7 mouse cellular contexts compared by ENCODE assay signal in the genomic region with DNA sequence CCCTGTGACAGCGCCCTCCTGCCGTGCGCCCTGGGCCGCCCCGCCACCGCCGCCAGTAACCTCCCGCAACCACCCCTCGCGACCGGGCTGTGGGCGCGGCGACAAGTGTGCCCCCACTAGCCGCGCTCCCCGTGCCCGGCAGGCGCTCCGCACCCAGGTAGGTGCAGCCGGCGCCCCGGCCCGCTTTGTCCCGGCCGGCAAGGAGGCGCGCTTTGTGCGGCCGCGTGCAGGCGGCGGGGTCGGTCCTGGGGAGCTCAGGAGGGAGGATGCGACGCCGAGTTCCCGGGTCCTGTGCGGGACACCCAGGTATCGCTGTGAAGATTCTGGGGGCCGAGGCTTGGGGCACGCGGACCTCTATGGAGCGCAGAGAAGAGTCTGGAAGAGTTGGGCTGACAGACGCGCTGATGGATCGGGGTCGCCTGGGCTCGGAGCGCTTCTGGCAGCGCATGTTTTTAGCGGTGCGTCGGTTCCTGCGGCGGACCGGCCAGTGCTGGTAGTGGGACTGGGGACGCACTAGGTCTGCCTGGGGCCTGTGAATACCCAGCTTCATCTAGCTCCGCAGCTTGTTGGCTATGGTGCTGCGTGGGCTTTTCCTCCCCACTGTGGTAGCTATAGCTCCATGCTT. TPM values are rescaled to one million over a fixed set of nuclear protein-coding genes. Genes with fewer than 3 reads are reported as not detected.
A peak's percentile ranks its signal among the peaks of the same experiment; 100 is the strongest.
DNase-seq lines count a peak whose midpoint lies in the region; ATAC-seq lines count a peak whose summit lies in the region.

No protein-coding gene starts in this region.

- peak overlapping the region; percentile 82 for H3K4me3 ChIP-seq in hindbrain, embryonic 13.5 days
- peak overlapping the region; percentile 87 for H3K4me3 ChIP-seq in midbrain, embryonic 16.5 days (ENCODE audit: low read depth, low read length)

- peak overlapping the region; percentile 98 for H3K27ac ChIP-seq in hindbrain, embryonic 13.5 days
- H3K27ac ChIP-seq in midbrain, embryonic 16.5 days (ENCODE audit: low read length): peak overlapping the region; percentile 91

- H3K9me3 ChIP-seq in hindbrain, embryonic 13.5 days: no peaks in the 10 kb centered on the region
- no peaks in the 10 kb centered on the region for H3K9me3 ChIP-seq in midbrain, embryonic 16.5 days (replicated peaks; ENCODE audit: control insufficient read depth, low read length, poor library complexity, severe bottlenecking)

- WGBS in hindbrain, embryonic 13.5 days: under 1% methylated on average over 56 of the region's 60 CpGs
- under 1% methylated on average over 53 of the region's 60 CpGs for WGBS in midbrain, embryonic 16.5 days

- peaks cover 33% of the 10 kb centered on the region for H3K4me1 ChIP-seq in hindbrain, embryonic 13.5 days (replicated peaks)
- peaks cover 32% of the 10 kb centered on the region for H3K4me1 ChIP-seq in midbrain, embryonic 16.5 days (ENCODE audit: control insufficient read depth, insufficient read depth, low read length)

- peak overlapping the region; percentile 63 for H3K4me2 ChIP-seq in hindbrain, embryonic 13.5 days
- H3K4me2 ChIP-seq in midbrain, embryonic 16.5 days (ENCODE audit: low read length): peak overlapping the region; percentile 86

- ATAC-seq in hindbrain, embryonic 13.5 days (ENCODE audit: low FRiP score): peak; percentile 58
- ATAC-seq in midbrain, embryonic 16.5 days: peak; percentile 61
- no peak for ATAC-seq in monocyte, adult 5-6 weeks (replicated peaks; ENCODE audit: insufficient number of reproducible peaks, low FRiP score, low TSS enrichment, poor library complexity, severe bottlenecking)

- 0 out of 2 replicates have a peak, but pooled peaks cover 2% of the 10 kb centered on the region for H3K36me3 ChIP-seq in hindbrain, embryonic 13.5 days
- no peaks in the 10 kb centered on the region for H3K36me3 ChIP-seq in midbrain, embryonic 16.5 days (ENCODE audit: control insufficient read depth, insufficient read depth, low read length)

- H3K27me3 ChIP-seq in hindbrain, embryonic 13.5 days: no peaks in the 10 kb centered on the region
- H3K27me3 ChIP-seq in midbrain, embryonic 16.5 days (ENCODE audit: control insufficient read depth, insufficient read depth, low read depth, low read length): no peaks in the 10 kb centered on the region

- peak overlapping the region; percentile 96 for H3K9ac ChIP-seq in hindbrain, embryonic 13.5 days
- H3K9ac ChIP-seq in midbrain, embryonic 16.5 days (ENCODE audit: low read depth, low read length): peak overlapping the region; percentile 93

- DNase-seq in left cerebral cortex, postnatal 4 days: peak; percentile 39
- no peak for DNase-seq in left cerebral cortex, postnatal 25 days (ENCODE audit: low spot score in 2 of 2)
- peak; percentile 74 for DNase-seq in embryo, embryonic 10 days (ENCODE audit: low spot score)
- no peak for DNase-seq in ovary, postnatal 36 days (ENCODE audit: low spot score)

- intact Hi-C loops in left cerebral cortex, postnatal 4 days (cut with DNase I): loop anchor here (5.0 kb wide), 1 partner anchor 65 kb away; no protein-coding TSS in a partner anchor
- intact Hi-C loops in left cerebral cortex, postnatal 25 days (cut with DNase I): loop anchor here (5.0 kb wide), 1 partner anchor 65 kb away; no protein-coding TSS in a partner anchor

RNA-seq across cellular contexts. Expression of a gene that starts 1.3 kb away (rescaled TPM):
- total RNA-seq in left cerebral cortex, postnatal 4 days (2021): 100 to 1,000 TPM; 319 to 320 TPM
- total RNA-seq in left cerebral cortex, postnatal 25 days (2021): 100 to 1,000 TPM; 659 to 669 TPM
- 30.0 and 33.3 TPM in 2 replicates for polyA plus RNA-seq in hindbrain, embryonic 13.5 days (2015; fragmentation: Nextera tagmentation; extraction: Ambion mirVana)
- polyA plus RNA-seq in midbrain, embryonic 16.5 days (2015; fragmentation: Nextera tagmentation; extraction: Ambion mirVana): 32.2 and 32.4 TPM in 2 replicates
- not detected in 3 replicates for total RNA-seq in monocyte, adult 5-6 weeks (2017)

RNA-seq across cellular contexts. Expression of a gene that starts 13.8 kb away (rescaled TPM):
- 1 to 10 TPM; 3.7 to 4.5 TPM for total RNA-seq in left cerebral cortex, postnatal 4 days (2021)
- 1 to 10 TPM; 1.1 to 1.3 TPM for total RNA-seq in left cerebral cortex, postnatal 25 days (2021)
- polyA plus RNA-seq in hindbrain, embryonic 13.5 days (2015; fragmentation: Nextera tagmentation; extraction: Ambion mirVana): 3.8 and 4.3 TPM in 2 replicates
- polyA plus RNA-seq in midbrain, embryonic 16.5 days (2015; fragmentation: Nextera tagmentation; extraction: Ambion mirVana): 5.4 and 6.6 TPM in 2 replicates
- not detected in 3 replicates for total RNA-seq in monocyte, adult 5-6 weeks (2017)

RNA-seq across cellular contexts. Expression of a gene that starts 44.0 kb away (rescaled TPM):
- 10 to 100 TPM; 32.5 to 35.2 TPM for total RNA-seq in left cerebral cortex, postnatal 4 days (2021)
- 10 to 100 TPM; 16.5 to 18.9 TPM for total RNA-seq in left cerebral cortex, postnatal 25 days (2021)
- polyA plus RNA-seq in hindbrain, embryonic 13.5 days (2015; fragmentation: Nextera tagmentation; extraction: Ambion mirVana): 188 and 189 TPM in 2 replicates
- 149 and 164 TPM in 2 replicates for polyA plus RNA-seq in midbrain, embryonic 16.5 days (2015; fragmentation: Nextera tagmentation; extraction: Ambion mirVana)
- 12.2 to 30.8 TPM (median 24.9 TPM) in 3 replicates for total RNA-seq in monocyte, adult 5-6 weeks (2017)

Comparison
In these comparisons a context has a peak if more than half of its experiments do, and no peak if none do; other contexts are left out.
1. DNase-seq: peak in left cerebral cortex, postnatal 4 days (single experiment) and embryo, embryonic 10 days (single experiment); none in left cerebral cortex, postnatal 25 days (0 of 2) and ovary, postnatal 36 days (single experiment).
2. RNA of a gene that starts 1.3 kb away (total RNA-seq): 659 to 669 TPM in left cerebral cortex, postnatal 25 days and 319 to 320 TPM in left cerebral cortex, postnatal 4 days; not detected in monocyte, adult 5-6 weeks; every median in the first group is over 100 times any median in the second.